In the genomic region with DNA sequence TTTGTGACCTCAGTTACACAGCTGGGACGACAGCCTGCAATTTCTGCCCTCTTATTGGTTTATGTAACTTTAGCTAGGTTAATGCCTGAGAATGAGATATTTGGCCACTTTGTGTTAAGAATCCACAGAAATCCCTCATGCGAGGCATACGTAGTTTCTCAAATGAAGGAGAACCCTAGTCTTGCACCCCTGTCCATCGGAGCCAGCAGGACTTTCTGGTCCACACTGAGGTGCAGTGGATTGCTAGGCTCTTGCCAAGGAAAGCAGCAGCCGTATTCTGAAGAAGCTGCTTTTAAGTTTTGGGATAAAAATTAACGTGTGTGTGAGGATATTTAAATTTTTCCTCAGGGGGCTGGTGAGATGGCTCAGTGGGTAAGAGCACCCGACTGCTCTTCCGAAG, we compare ENCODE assay signal across 8 mouse cellular contexts. TPM values are rescaled to one million over a fixed set of nuclear protein-coding genes. Genes with fewer than 3 reads are reported as not detected.
DNase-seq lines count a peak whose midpoint lies in the region; ATAC-seq and TF ChIP-seq lines count a peak whose summit lies in the region.

No protein-coding gene starts in this region.

- H3K27me3 ChIP-seq in cerebellum, adult 2 months (ENCODE audit: control insufficient read depth, insufficient read depth, low read length), result no peaks in the 10 kb centered on the region
- H3K27me3 ChIP-seq in neural tube, embryonic 11.5 days (ENCODE audit: control insufficient read depth, insufficient read depth, low read length), result no peaks in the 10 kb centered on the region
- H3K27me3 ChIP-seq in limb, embryonic 11.5 days (ENCODE audit: control insufficient read depth, insufficient read depth, low read length), result no peaks in the 10 kb centered on the region
- H3K27me3 ChIP-seq in small intestine, adult 2 months (ENCODE audit: control insufficient read depth, insufficient read depth, low read length), result no peaks in the 10 kb centered on the region

- peak overlapping the region; percentile 14 for H3K4me3 ChIP-seq in cerebellum, adult 2 months (replicated peaks; ENCODE audit: insufficient read depth, low read depth, low read length)
- peak overlapping the region; percentile 70 for H3K4me3 ChIP-seq in neural tube, embryonic 11.5 days (ENCODE audit: low read depth, low read length)
- no peak overlapping the region; the same call in 1 of the 2 replicates for H3K4me3 ChIP-seq in limb, embryonic 11.5 days (ENCODE audit: low read depth, low read length)
- 0 out of 2 replicates have a peak overlapping the region, but pooled peaks have one; percentile 3 for H3K4me3 ChIP-seq in small intestine, adult 2 months (ENCODE audit: low read depth, low read length)

- DNase-seq in cerebellum, adult 2 months, result no peak
- no peak for DNase-seq in cerebellum, adult 9-10 months
- no peak for DNase-seq in neural tube, embryonic 11.5 days (ENCODE audit: low spot score)
- DNase-seq in neural tube, embryonic 10.5 days (ENCODE audit: extremely low spot score, low spot score), result no peak
- DNase-seq in limb, embryonic 11.5 days (ENCODE audit: low spot score), result no peak
- DNase-seq in urinary bladder, adult 18-20 months (ENCODE audit: low spot score in 2 of 2), result no peak
- no peak for DNase-seq in frontal cortex, postnatal 25 days (ENCODE audit: low spot score in 2 of 2)

- no peak overlapping the region for H3K27ac ChIP-seq in cerebellum, adult 2 months (ENCODE audit: insufficient read depth, low read length)
- H3K27ac ChIP-seq in neural tube, embryonic 11.5 days (ENCODE audit: low read depth, low read length), result no peak overlapping the region
- H3K27ac ChIP-seq in limb, embryonic 11.5 days (replicated peaks; ENCODE audit: low read depth, low read length), result no peak overlapping the region
- H3K27ac ChIP-seq in small intestine, adult 2 months (ENCODE audit: insufficient read depth, low read depth, low read length), result no peak overlapping the region; the same call in 1 of the 2 replicates

- no peak for ATAC-seq in neural tube, embryonic 11.5 days (ENCODE audit: insufficient read depth, low FRiP score, low TSS enrichment)
- no peak for ATAC-seq in limb, embryonic 11.5 days (ENCODE audit: insufficient number of reproducible peaks, low FRiP score, low TSS enrichment, low read depth)

- 48% methylated on average over 8 of the region's 8 CpGs for WGBS in cerebellum, adult 2 months
- WGBS in neural tube, embryonic 11.5 days, result 55% methylated on average over 8 of the region's 8 CpGs
- WGBS in limb, embryonic 11.5 days, result 58% methylated on average over 8 of the region's 8 CpGs
- 41% methylated on average over 8 of the region's 8 CpGs for WGBS in small intestine, adult 2 months

- TF ChIP-seq CTCF in cerebellum, adult 2 months (IDR thresholded peaks at IDR 0.05; ENCODE audit: borderline replicate concordance, insufficient read depth, low read depth, low read length), result no peak
- no peak for TF ChIP-seq CTCF in small intestine, adult 2 months (IDR thresholded peaks at IDR 0.05; ENCODE audit: extremely low read depth, insufficient read length, insufficient replicate concordance, low read depth, low read length)

- H3K9ac ChIP-seq in neural tube, embryonic 11.5 days (ENCODE audit: low read length), result no peak overlapping the region
- H3K9ac ChIP-seq in limb, embryonic 11.5 days (ENCODE audit: low read length), result no peak overlapping the region

- H3K4me2 ChIP-seq in neural tube, embryonic 11.5 days (ENCODE audit: low read depth), result peak overlapping the region; percentile 99
- peak overlapping the region; percentile 91; the same call in 1 of the 2 replicates for H3K4me2 ChIP-seq in limb, embryonic 11.5 days (ENCODE audit: low read depth, severe bottlenecking)

- TF ChIP-seq POLR2A in cerebellum, adult 2 months (IDR thresholded peaks at IDR 0.05; ENCODE audit: borderline replicate concordance, insufficient read depth, low read length), result no peak
- TF ChIP-seq POLR2A in small intestine, adult 2 months (IDR thresholded peaks at IDR 0.05; ENCODE audit: low read depth, low read length), result no peak

- peaks cover 8% of the 10 kb centered on the region for H3K4me1 ChIP-seq in cerebellum, adult 2 months (ENCODE audit: control insufficient read depth, insufficient read depth, low read length)
- H3K4me1 ChIP-seq in neural tube, embryonic 11.5 days (ENCODE audit: control insufficient read depth, insufficient read depth, low read length), result peaks cover 7% of the 10 kb centered on the region
- peaks cover 7% of the 10 kb centered on the region; the same call in 1 of the 2 replicates for H3K4me1 ChIP-seq in limb, embryonic 11.5 days (ENCODE audit: control insufficient read depth, insufficient read depth, low read length)
- peaks cover 13% of the 10 kb centered on the region for H3K4me1 ChIP-seq in small intestine, adult 2 months (ENCODE audit: control insufficient read depth, insufficient read depth, insufficient read length, low read length)

- H3K36me3 ChIP-seq in neural tube, embryonic 11.5 days (ENCODE audit: control insufficient read depth, insufficient read depth, low read length), result no peaks in the 10 kb centered on the region
- peaks cover 6% of the 10 kb centered on the region; the same call in 1 of the 2 replicates for H3K36me3 ChIP-seq in limb, embryonic 11.5 days (ENCODE audit: control insufficient read depth, insufficient read depth, low read length)
- peaks cover 9% of the 10 kb centered on the region; the same call in 1 of the 2 replicates for H3K36me3 ChIP-seq in small intestine, adult 2 months (ENCODE audit: control insufficient read depth, insufficient read depth, low read length)

- H3K9me3 ChIP-seq in neural tube, embryonic 11.5 days (ENCODE audit: control insufficient read depth, low read length), result no peaks in the 10 kb centered on the region
- no peaks in the 10 kb centered on the region for H3K9me3 ChIP-seq in limb, embryonic 11.5 days (ENCODE audit: control insufficient read depth, low read length)

RNA-seq across cellular contexts. Expression of gene Aurkaip1, which starts 0.5 kb away (rescaled TPM):
- polyA plus RNA-seq in cerebellum, adult 2 months (2012; rRNA removed), result 155 and 159 TPM in 2 replicates
- 129 TPM in 2 replicates for polyA plus RNA-seq in neural tube, embryonic 11.5 days (2014; fragmentation: Nextera tagmentation; extraction: Ambion mirVana)
- 132 and 138 TPM in 2 replicates for polyA plus RNA-seq in limb, embryonic 11.5 days (2014; fragmentation: Nextera tagmentation; extraction: Ambion mirVana)
- 113 and 159 TPM in 2 replicates for polyA plus RNA-seq in small intestine, adult 2 months (2012; rRNA removed)

RNA-seq across cellular contexts. Expression of gene Mxra8, which starts 8.9 kb away (rescaled TPM):
- polyA plus RNA-seq in cerebellum, adult 2 months (2012; rRNA removed), result 23.8 and 29.7 TPM in 2 replicates
- 33.6 and 38.5 TPM in 2 replicates for polyA plus RNA-seq in neural tube, embryonic 11.5 days (2014; fragmentation: Nextera tagmentation; extraction: Ambion mirVana)
- polyA plus RNA-seq in limb, embryonic 11.5 days (2014; fragmentation: Nextera tagmentation; extraction: Ambion mirVana), result 41.8 and 49.3 TPM in 2 replicates
- polyA plus RNA-seq in small intestine, adult 2 months (2012; rRNA removed), result 67.9 and 98.1 TPM in 2 replicates

RNA-seq across cellular contexts. Expression of gene Dvl1, which starts 16.6 kb away (rescaled TPM):
- 160 and 163 TPM in 2 replicates for polyA plus RNA-seq in cerebellum, adult 2 months (2012; rRNA removed)
- 14.2 and 15.1 TPM in 2 replicates for polyA plus RNA-seq in neural tube, embryonic 11.5 days (2014; fragmentation: Nextera tagmentation; extraction: Ambion mirVana)
- 8.1 and 9.1 TPM in 2 replicates for polyA plus RNA-seq in limb, embryonic 11.5 days (2014; fragmentation: Nextera tagmentation; extraction: Ambion mirVana)
- polyA plus RNA-seq in small intestine, adult 2 months (2012; rRNA removed), result 111 and 153 TPM in 2 replicates

RNA-seq across cellular contexts. Expression of gene Ccnl2, which starts 18.3 kb away (rescaled TPM):
- 171 and 172 TPM in 2 replicates for polyA plus RNA-seq in cerebellum, adult 2 months (2012; rRNA removed)
- polyA plus RNA-seq in neural tube, embryonic 11.5 days (2014; fragmentation: Nextera tagmentation; extraction: Ambion mirVana), result 172 and 188 TPM in 2 replicates
- 181 and 203 TPM in 2 replicates for polyA plus RNA-seq in limb, embryonic 11.5 days (2014; fragmentation: Nextera tagmentation; extraction: Ambion mirVana)
- 20.5 and 31.3 TPM in 2 replicates for polyA plus RNA-seq in small intestine, adult 2 months (2012; rRNA removed)

RNA-seq across cellular contexts. Expression of gene Mrpl20, which starts 27.9 kb away (rescaled TPM):
- 109 TPM in 2 replicates for polyA plus RNA-seq in cerebellum, adult 2 months (2012; rRNA removed)
- 225 and 246 TPM in 2 replicates for polyA plus RNA-seq in neural tube, embryonic 11.5 days (2014; fragmentation: Nextera tagmentation; extraction: Ambion mirVana)
- 238 and 245 TPM in 2 replicates for polyA plus RNA-seq in limb, embryonic 11.5 days (2014; fragmentation: Nextera tagmentation; extraction: Ambion mirVana)
- 34.5 and 36.4 TPM in 2 replicates for polyA plus RNA-seq in small intestine, adult 2 months (2012; rRNA removed)
